Comparison of ENCODE assay signal across 8 mouse cellular contexts in the genomic region with DNA sequence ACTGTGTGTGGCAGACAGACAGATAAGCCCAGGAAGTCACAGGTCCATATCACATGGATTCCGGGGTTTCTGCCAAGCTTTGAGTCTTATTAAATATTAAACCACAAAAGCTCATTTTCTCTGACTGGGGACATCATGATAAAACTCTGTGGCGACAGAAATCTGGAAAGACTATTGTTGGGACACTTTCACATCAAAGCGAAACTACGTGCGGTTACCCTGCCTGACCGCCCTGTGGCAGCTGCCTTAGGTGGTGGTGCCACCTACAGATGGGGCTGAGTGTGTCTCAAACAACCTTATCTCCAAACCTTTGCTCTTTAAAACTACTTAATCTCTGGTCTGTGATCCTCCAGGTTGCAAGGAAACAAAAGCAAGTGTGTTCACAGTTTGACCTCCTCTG.
DNase-seq lines count a peak whose midpoint lies in the region; ATAC-seq lines count a peak whose summit lies in the region.

No protein-coding gene starts in this region.

- H3K4me1 ChIP-seq in heart, embryonic 10.5 days = peaks cover 22% of the 10 kb centered on the region
- peaks cover 31% of the 10 kb centered on the region for H3K4me1 ChIP-seq in midbrain, embryonic 10.5 days
- H3K4me1 ChIP-seq in forebrain, embryonic 13.5 days = peaks cover 5% of the 10 kb centered on the region; the same call in 1 of the 2 replicates

- no peak overlapping the region; the same call in 1 of the 2 replicates for H3K27ac ChIP-seq in heart, embryonic 10.5 days
- H3K27ac ChIP-seq in midbrain, embryonic 10.5 days (replicated peaks) = no peak overlapping the region
- H3K27ac ChIP-seq in forebrain, embryonic 13.5 days = no peak overlapping the region

- H3K9me3 ChIP-seq in heart, embryonic 10.5 days = no peaks in the 10 kb centered on the region
- no peaks in the 10 kb centered on the region for H3K9me3 ChIP-seq in midbrain, embryonic 10.5 days (replicated peaks)
- no peaks in the 10 kb centered on the region for H3K9me3 ChIP-seq in forebrain, embryonic 13.5 days (replicated peaks)

- H3K9ac ChIP-seq in forebrain, embryonic 13.5 days = no peak overlapping the region

- H3K4me2 ChIP-seq in forebrain, embryonic 13.5 days = no peak overlapping the region

- WGBS in heart, embryonic 10.5 days = 31% methylated on average over 6 of the region's 6 CpGs
- 53% methylated on average over 6 of the region's 6 CpGs for WGBS in midbrain, embryonic 10.5 days
- WGBS in forebrain, embryonic 13.5 days = 45% methylated on average over 6 of the region's 6 CpGs

- no peaks in the 10 kb centered on the region for H3K36me3 ChIP-seq in heart, embryonic 10.5 days
- H3K36me3 ChIP-seq in midbrain, embryonic 10.5 days = no peaks in the 10 kb centered on the region
- H3K36me3 ChIP-seq in forebrain, embryonic 13.5 days (ENCODE audit: poor library complexity, severe bottlenecking) = no peaks in the 10 kb centered on the region

- H3K27me3 ChIP-seq in heart, embryonic 10.5 days (ENCODE audit: insufficient read depth, poor library complexity, severe bottlenecking) = peaks cover 12% of the 10 kb centered on the region
- no peaks in the 10 kb centered on the region for H3K27me3 ChIP-seq in midbrain, embryonic 10.5 days (ENCODE audit: low read depth, poor library complexity, severe bottlenecking)
- H3K27me3 ChIP-seq in forebrain, embryonic 13.5 days = no peaks in the 10 kb centered on the region

- ATAC-seq in forebrain, embryonic 13.5 days = no peak

- DNase-seq in spleen, adult 12 weeks (ENCODE audit: low spot score) = peak; percentile 4
- no peak for DNase-seq in spleen, postnatal 4 days (ENCODE audit: low spot score in 2 of 2)
- DNase-seq in brain, adult 2 months (ENCODE audit: low read depth, low spot score) = peak; percentile 62
- DNase-seq in heart, embryonic 10.5 days (ENCODE audit: low spot score) = no peak
- peak; percentile 18 to 44 for DNase-seq in kidney, postnatal 4 days
- peak; percentile 48 for DNase-seq in skeletal muscle tissue, adult 2 months (ENCODE audit: low read depth, low spot score)
- DNase-seq in midbrain, embryonic 10.5 days (ENCODE audit: low spot score) = no peak

- peak overlapping the region; percentile 27; the same call in 1 of the 2 replicates for H3K4me3 ChIP-seq in heart, embryonic 10.5 days
- no peak overlapping the region for H3K4me3 ChIP-seq in midbrain, embryonic 10.5 days
- H3K4me3 ChIP-seq in forebrain, embryonic 13.5 days = no peak overlapping the region

Comparison
In these comparisons a context has a peak if more than half of its experiments do, and no peak if none do; other contexts are left out.
1. DNase-seq: peak in spleen, adult 12 weeks (single experiment), brain, adult 2 months (single experiment), kidney, postnatal 4 days (2 of 2) and skeletal muscle tissue, adult 2 months (single experiment); none in spleen, postnatal 4 days (0 of 2), heart, embryonic 10.5 days (single experiment) and midbrain, embryonic 10.5 days (single experiment).